Mouse (Mus musculus): ENCODE data around the gene Ahnak. TPM values are rescaled to one million over a fixed set of nuclear protein-coding genes. Genes with fewer than 3 reads are reported as not detected.

Gene Ahnak
- 4.7 TPM in 2 replicates for polyA plus RNA-seq (2012; rRNA removed)

GRCm38 (mm10) chr19:8989066-8989566 lies at the start of gene Ahnak:
TSS of gene Ahnak (plus strand) at chr19:8989284.

GRCm38 (mm10) chr19:8941515-8942217 lies 47.4 kb upstream of the Ahnak start, which contains the start of gene Mta2:
TSS of gene Mta2 (plus strand) at chr19:8941875.

GRCm38 (mm10) chr19:8953135-8954039 lies 35.7 kb upstream of the Ahnak start, which contains the start of gene Tut1:
TSS of gene Tut1 (plus strand) at chr19:8953847.

GRCm38 (mm10) chr19:8966590-8967372 lies 22.3 kb upstream of the Ahnak start, which contains the start of gene Eef1g:
TSS of gene Eef1g (plus strand) at chr19:8967041.

GRCm38 (mm10) chr19:9087821-9088220 lies 98.7 kb downstream of the Ahnak start, which contains the start of gene Scgb1a1:
TSS of gene Scgb1a1 (minus strand) at chr19:9087958.

Other genes with a start within 250 kb of the Ahnak start
- gene 1700092M07Rik, start 248.6 kb upstream of the Ahnak start, polyA plus RNA-seq (2012; rRNA removed): 2.1 and 2.2 TPM in 2 replicates
- 115 and 123 TPM in 2 replicates for gene Stx5a, start 247.9 kb upstream of the Ahnak start, polyA plus RNA-seq (2012; rRNA removed)
- 174 and 185 TPM in 2 replicates for gene Nxf1, start 232.2 kb upstream of the Ahnak start, polyA plus RNA-seq (2012; rRNA removed)
- 207 and 209 TPM in 2 replicates for gene Tmem223, start 218.3 kb upstream of the Ahnak start, polyA plus RNA-seq (2012; rRNA removed)
- 21.0 and 23.1 TPM in 2 replicates for gene Tmem179b, start 214.8 kb upstream of the Ahnak start, polyA plus RNA-seq (2012; rRNA removed)
- 25.5 and 26.5 TPM in 2 replicates for gene Taf6l, start 202.9 kb upstream of the Ahnak start, polyA plus RNA-seq (2012; rRNA removed)
- 155 TPM in 2 replicates for gene Polr2g, start 190.7 kb upstream of the Ahnak start, polyA plus RNA-seq (2012; rRNA removed)
- gene Zbtb3, start 186.7 kb upstream of the Ahnak start, polyA plus RNA-seq (2012; rRNA removed): 6.4 and 6.6 TPM in 2 replicates
- gene Ttc9c, start 170.0 kb upstream of the Ahnak start, polyA plus RNA-seq (2012; rRNA removed): 51.9 and 52.3 TPM in 2 replicates
- gene Hnrnpul2, start 169.3 kb upstream of the Ahnak start, polyA plus RNA-seq (2012; rRNA removed): 80.3 and 80.6 TPM in 2 replicates
- 0.58 TPM in 1 of 2 replicates, not detected in the other for gene AC129217.1, start 159.5 kb upstream of the Ahnak start, polyA plus RNA-seq (2012; rRNA removed)
- gene Bscl2, start 151.8 kb upstream of the Ahnak start, polyA plus RNA-seq (2012; rRNA removed): 100 and 106 TPM in 2 replicates
- gene Gng3, start 150.1 kb upstream of the Ahnak start, polyA plus RNA-seq (2012; rRNA removed): 313 and 316 TPM in 2 replicates
- gene Lrrn4cl, start 138.5 kb upstream of the Ahnak start, polyA plus RNA-seq (2012; rRNA removed): 1.2 and 1.4 TPM in 2 replicates
- gene Ubxn1, start 117.8 kb upstream of the Ahnak start, polyA plus RNA-seq (2012; rRNA removed): 128 and 129 TPM in 2 replicates
- gene Uqcc3, start 108.4 kb upstream of the Ahnak start, polyA plus RNA-seq (2012; rRNA removed): 54.5 and 56.5 TPM in 2 replicates
- gene Lbhd1, start 105.6 kb upstream of the Ahnak start, polyA plus RNA-seq (2012; rRNA removed): 4.0 and 5.1 TPM in 2 replicates
- not detected in 2 replicates for gene Gm49403, start 105.4 kb upstream of the Ahnak start, polyA plus RNA-seq (2012; rRNA removed)
- gene 1810009A15Rik, start 100.4 kb upstream of the Ahnak start, polyA plus RNA-seq (2012; rRNA removed): 44.6 and 52.3 TPM in 2 replicates
- gene Gm49416, start 100.4 kb upstream of the Ahnak start, polyA plus RNA-seq (2012; rRNA removed): 0.23 and 0.32 TPM in 2 replicates
- 20.6 and 22.9 TPM in 2 replicates for gene Ints5, start 96.3 kb upstream of the Ahnak start, polyA plus RNA-seq (2012; rRNA removed)
- 125 and 128 TPM in 2 replicates for gene Ganab, start 91.2 kb upstream of the Ahnak start, polyA plus RNA-seq (2012; rRNA removed)
- gene B3gat3, start 68.9 kb upstream of the Ahnak start, polyA plus RNA-seq (2012; rRNA removed): 131 and 145 TPM in 2 replicates
- gene Rom1, start 59.9 kb upstream of the Ahnak start, polyA plus RNA-seq (2012; rRNA removed): 2.1 and 2.3 TPM in 2 replicates
- gene Eml3, start 59.7 kb upstream of the Ahnak start, polyA plus RNA-seq (2012; rRNA removed): 11.1 and 13.1 TPM in 2 replicates
- 36.2 and 38.4 TPM in 2 replicates for gene Mta2, start 47.4 kb upstream of the Ahnak start, polyA plus RNA-seq (2012; rRNA removed)
- 22.9 TPM in 2 replicates for gene Tut1, start 35.4 kb upstream of the Ahnak start, polyA plus RNA-seq (2012; rRNA removed)
- gene Eef1g, start 22.2 kb upstream of the Ahnak start, polyA plus RNA-seq (2012; rRNA removed): 385 and 395 TPM in 2 replicates
- 1.1 TPM in 1 of 2 replicates, not detected in the other for gene Scgb1a1, start 98.7 kb downstream of the Ahnak start, polyA plus RNA-seq (2012; rRNA removed)
- 15.8 and 16.8 TPM in 2 replicates for gene Asrgl1, start 146.4 kb downstream of the Ahnak start, polyA plus RNA-seq (2012; rRNA removed)

Measured in central nervous system, embryonic 18 days (tissue).